Mouse (Mus musculus) kidney, adult 2 months (tissue): Measurements from ENCODE around the gene Scarf2.

Source experiments
- CTCF ChIP-seq: fragments of 200-500 bp; conservative IDR thresholded peaks from 2 replicates; pipeline ENCODE4 v1.5.1; 2011; ENCODE audit warnings: low read depth, mild to moderate bottlenecking, control low read depth, low read length, moderate library complexity, mixed read lengths; ENCODE audit not compliant: insufficient read depth, insufficient read length
- POLR2A ChIP-seq: fragments of 200-500 bp; IDR thresholded peaks from one replicate; pipeline ENCODE4 v1.6.1; 2011; ENCODE audit warnings: low read depth, low read length, control low read depth

GRCm38 (mm10) chr16:17807192-17808009 is 10.3 kb downstream of the Scarf2 start:
- TF ChIP-seq CTCF (no peak), POLR2A (no peak)
